Mouse (Mus musculus): ENCODE data around the gene Pmel. TPM values are rescaled to one million over a fixed set of nuclear protein-coding genes. Genes with fewer than 3 reads are reported as not detected.
"Not testable (repeated sequence)": the region's sequence is repeated elsewhere in the genome, so short reads cannot be mapped to it uniquely, and the experiment has no call there.

Pmel gene
- polyA plus RNA-seq, 1 experiment, result 0.16 TPM

GRCm38 (mm10) chr10:128704491-128705316 is 709 bp downstream of the Pmel start, which contains the start of gene Cdk2:
Gene Cdk2, minus strand, starts transcription at chr10:128705031.
- Histone ChIP-seq H3K36me3 (ENCODE audit: control insufficient read depth, insufficient read depth) (peaks cover 37% of the 10 kb centered on the region), H3ac (ENCODE audit: control insufficient read depth, insufficient read length, low read depth) (peak within 1 kb of the TSS; percentile 55), H3K27me3 (ENCODE audit: control insufficient read depth, insufficient read depth, insufficient read length) (no peaks in the 10 kb centered on the region), H3K79me2 (ENCODE audit: control insufficient read depth, insufficient read depth) (peaks cover 26% of the 10 kb centered on the region), H3K79me3 (ENCODE audit: low read depth) (peaks cover 19% of the 10 kb centered on the region), H3K4me3 (ENCODE audit: insufficient read depth, poor library complexity, severe bottlenecking) (peak within 1 kb of the TSS; percentile 86)
- peak; percentile 36 for TF ChIP-seq MAX (IDR thresholded peaks at IDR 0.05)
- TF ChIP-seq CEBPB (IDR thresholded peaks at IDR 0.05; ENCODE audit: low read depth), result no peak

DNA sequence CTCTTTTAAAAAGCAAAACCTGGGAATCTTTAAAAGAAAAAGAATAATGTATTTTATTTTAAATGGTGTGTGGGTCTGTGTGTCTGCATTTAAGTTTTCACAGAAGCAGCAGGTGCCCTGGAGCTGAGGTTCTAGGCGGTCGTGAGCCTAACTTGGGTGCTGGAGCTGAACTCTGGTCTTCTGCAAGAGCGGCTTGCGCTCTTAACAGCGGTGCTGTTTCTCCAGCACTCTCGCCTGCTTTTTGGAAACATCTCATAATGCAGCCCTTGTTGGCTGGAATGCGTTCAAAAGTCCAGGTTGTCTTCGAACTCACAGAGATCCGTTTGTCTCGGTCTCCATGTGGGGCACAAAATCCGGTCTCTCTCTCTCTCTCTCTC is 1.3 kb downstream of the Pmel start:
- Histone ChIP-seq H3K79me2 (ENCODE audit: control insufficient read depth, insufficient read depth) (peaks cover 26% of the 10 kb centered on the region), H3K27me3 (ENCODE audit: control insufficient read depth, insufficient read depth, insufficient read length) (no peaks in the 10 kb centered on the region), H3ac (ENCODE audit: control insufficient read depth, insufficient read length, low read depth) (peak overlapping the region; percentile 55), H3K4me3 (ENCODE audit: insufficient read depth, poor library complexity, severe bottlenecking) (no peak overlapping the region), H3K79me3 (ENCODE audit: low read depth) (peaks cover 19% of the 10 kb centered on the region), H3K36me3 (ENCODE audit: control insufficient read depth, insufficient read depth) (peaks cover 32% of the 10 kb centered on the region)
- TF ChIP-seq FOSL1 (IDR thresholded peaks at IDR 0.05; ENCODE audit: insufficient read depth, low read length, poor library complexity, severe bottlenecking) (no peak), CEBPB (IDR thresholded peaks at IDR 0.05; ENCODE audit: low read depth) (no peak), MYOD1 (IDR thresholded peaks at IDR 0.05; ENCODE audit: control insufficient read depth, insufficient read length, low read depth) (no peak), CTCF (IDR thresholded peaks at IDR 0.05; ENCODE audit: control insufficient read depth, insufficient read depth, insufficient read length) (no peak), MAX (IDR thresholded peaks at IDR 0.05) (no peak), MYOG (IDR thresholded peaks at IDR 0.05; ENCODE audit: control insufficient read depth, extremely low read depth, insufficient read length) (no peak), USF1 (IDR thresholded peaks at IDR 0.05; ENCODE audit: low read depth) (no peak)

DNA sequence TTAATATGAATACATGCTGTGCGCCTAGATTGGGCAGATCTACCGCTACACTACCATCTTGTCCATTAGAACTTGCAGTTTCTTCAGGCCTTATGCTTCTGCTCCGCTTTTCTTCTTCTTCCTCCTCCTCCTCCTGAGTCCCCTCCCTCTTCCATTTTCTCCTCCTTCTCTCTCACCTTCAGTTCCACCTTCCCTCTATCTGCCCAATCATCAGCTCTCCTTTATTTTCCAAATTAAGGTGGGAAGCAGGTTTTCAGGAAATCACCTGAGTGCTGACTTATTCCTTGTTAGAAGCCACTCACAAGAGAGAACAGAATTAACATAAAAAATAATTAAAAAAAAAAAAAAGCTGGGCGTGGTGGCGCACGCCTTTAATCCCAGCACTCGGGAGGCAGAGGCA is 7.3 kb downstream of the Pmel start:
- not testable (repeated sequence) for H3K4me3 ChIP-seq (ENCODE audit: insufficient read depth, poor library complexity, severe bottlenecking); H3K79me3 ChIP-seq (ENCODE audit: low read depth)

DNA sequence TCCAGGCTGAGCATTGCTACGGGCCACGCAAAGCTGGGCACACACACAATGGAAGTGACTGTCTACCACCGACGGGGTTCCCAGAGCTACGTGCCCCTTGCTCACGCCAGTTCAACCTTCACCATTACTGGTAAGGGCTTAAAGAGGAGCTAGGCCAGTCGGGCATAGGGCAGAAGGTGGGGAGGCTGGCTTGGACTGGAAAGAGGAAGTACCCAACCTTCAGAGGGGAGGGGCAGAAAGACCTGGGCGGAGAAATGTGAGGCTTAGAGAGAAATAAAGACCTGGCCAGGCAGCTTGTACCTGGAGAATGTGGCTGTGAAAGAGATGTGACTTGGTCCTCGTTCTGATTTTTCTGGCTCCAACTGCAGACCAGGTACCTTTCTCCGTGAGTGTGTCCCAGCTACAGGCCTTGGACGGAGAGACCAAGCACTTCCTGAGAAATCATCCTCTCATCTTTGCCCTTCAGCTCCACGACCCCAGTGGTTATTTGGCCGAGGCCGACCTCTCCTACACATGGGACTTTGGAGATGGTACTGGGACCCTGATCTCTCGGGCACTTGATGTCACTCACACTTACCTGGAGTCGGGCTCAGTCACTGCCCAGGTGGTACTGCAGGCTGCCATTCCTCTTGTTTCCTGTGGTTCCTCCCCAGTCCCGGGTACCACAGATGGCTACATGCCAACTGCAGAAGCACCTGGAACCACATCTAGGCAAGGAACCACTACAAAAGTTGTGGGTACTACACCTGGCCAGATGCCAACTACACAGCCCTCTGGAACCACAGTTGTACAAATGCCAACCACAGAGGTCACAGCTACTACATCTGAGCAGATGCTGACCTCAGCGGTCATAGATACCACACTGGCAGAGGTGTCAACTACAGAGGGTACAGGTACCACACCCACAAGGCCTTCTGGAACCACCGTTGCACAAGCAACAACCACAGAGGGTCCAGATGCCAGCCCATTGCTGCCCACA is 11.9 kb downstream of the Pmel start:
- H3K4me3 ChIP-seq (ENCODE audit: insufficient read depth, poor library complexity, severe bottlenecking), result no peak overlapping the region
- no peaks in the 10 kb centered on the region for H3K79me3 ChIP-seq (ENCODE audit: low read depth)
- no peaks in the 10 kb centered on the region for H3K79me2 ChIP-seq (ENCODE audit: control insufficient read depth, insufficient read depth)
- no peaks in the 10 kb centered on the region for H3K36me3 ChIP-seq (ENCODE audit: control insufficient read depth, insufficient read depth)
- no peak for TF ChIP-seq CTCF (IDR thresholded peaks at IDR 0.05; ENCODE audit: control insufficient read depth, insufficient read depth, insufficient read length)
- TF ChIP-seq USF1 (IDR thresholded peaks at IDR 0.05; ENCODE audit: low read depth), result no peak
- TF ChIP-seq CEBPB (IDR thresholded peaks at IDR 0.05; ENCODE audit: low read depth), result no peak
- no peak for TF ChIP-seq MYOD1 (IDR thresholded peaks at IDR 0.05; ENCODE audit: control insufficient read depth, insufficient read length, low read depth)
- H3ac ChIP-seq (ENCODE audit: control insufficient read depth, insufficient read length, low read depth), result no peak overlapping the region
- H3K27me3 ChIP-seq (ENCODE audit: control insufficient read depth, insufficient read depth, insufficient read length), result no peaks in the 10 kb centered on the region

More for the DNA sequence above, 7.3 kb downstream of the Pmel start:
- not testable (repeated sequence) for H3ac ChIP-seq (ENCODE audit: control insufficient read depth, insufficient read length, low read depth); H3K36me3 ChIP-seq (ENCODE audit: control insufficient read depth, insufficient read depth); H3K27me3 ChIP-seq (ENCODE audit: control insufficient read depth, insufficient read depth, insufficient read length); H3K79me2 ChIP-seq (ENCODE audit: control insufficient read depth, insufficient read depth)

- not testable (repeated sequence) for H3K79me3 ChIP-seq (ENCODE audit: low read depth); H3K36me3 ChIP-seq (ENCODE audit: control insufficient read depth, insufficient read depth)
Measured at GRCm38 (mm10) chr10:128725466-128725865, 21.5 kb downstream of the Pmel start.

DNA sequence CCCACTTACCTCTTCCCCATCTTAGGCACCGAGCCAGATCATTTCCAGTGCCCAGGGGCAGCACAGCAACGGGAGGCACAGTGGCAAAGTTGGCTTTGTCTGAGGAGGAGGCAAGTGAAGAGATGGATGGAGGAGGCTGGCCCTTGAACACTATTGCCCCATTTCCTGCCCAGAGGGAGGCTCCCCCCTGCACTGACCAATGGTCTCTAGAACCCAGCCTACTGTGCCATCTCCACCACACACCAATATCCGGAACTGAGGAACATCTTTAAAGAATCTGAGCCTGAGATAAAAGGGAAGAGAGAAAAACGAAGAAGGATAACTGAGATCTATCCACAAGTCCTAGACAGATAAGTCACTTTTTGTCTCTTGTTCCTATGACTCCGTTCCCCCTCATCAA is 24.1 kb downstream of the Pmel start:
- H3ac ChIP-seq (ENCODE audit: control insufficient read depth, insufficient read length, low read depth), result no peak overlapping the region
- TF ChIP-seq FOSL1 (IDR thresholded peaks at IDR 0.05; ENCODE audit: insufficient read depth, low read length, poor library complexity, severe bottlenecking) (no peak), USF1 (IDR thresholded peaks at IDR 0.05; ENCODE audit: low read depth) (no peak), CEBPB (IDR thresholded peaks at IDR 0.05; ENCODE audit: low read depth) (no peak), MYOD1 (IDR thresholded peaks at IDR 0.05; ENCODE audit: control insufficient read depth, insufficient read length, low read depth) (no peak), MYOG (IDR thresholded peaks at IDR 0.05; ENCODE audit: control insufficient read depth, extremely low read depth, insufficient read length) (no peak), CTCF (IDR thresholded peaks at IDR 0.05; ENCODE audit: control insufficient read depth, insufficient read depth, insufficient read length) (no peak), MAX (IDR thresholded peaks at IDR 0.05) (no peak)
- H3K4me3 ChIP-seq (ENCODE audit: insufficient read depth, poor library complexity, severe bottlenecking), result no peak overlapping the region
- no peaks in the 10 kb centered on the region for H3K27me3 ChIP-seq (ENCODE audit: control insufficient read depth, insufficient read depth, insufficient read length)
- no peaks in the 10 kb centered on the region for H3K79me2 ChIP-seq (ENCODE audit: control insufficient read depth, insufficient read depth)
- H3K79me3 ChIP-seq (ENCODE audit: low read depth), result no peaks in the 10 kb centered on the region
- H3K36me3 ChIP-seq (ENCODE audit: control insufficient read depth, insufficient read depth), result peaks cover 8% of the 10 kb centered on the region

More at GRCm38 (mm10) chr10:128725466-128725865, 21.5 kb downstream of the Pmel start:
- H3K4me3 ChIP-seq (ENCODE audit: insufficient read depth, poor library complexity, severe bottlenecking); H3ac ChIP-seq (ENCODE audit: control insufficient read depth, insufficient read length, low read depth); H3K27me3 ChIP-seq (ENCODE audit: control insufficient read depth, insufficient read depth, insufficient read length); H3K79me2 ChIP-seq (ENCODE audit: control insufficient read depth, insufficient read depth): not testable (repeated sequence)
